Mouse (Mus musculus) intestine, embryonic 16.5 days (tissue): ENCODE data around the gene Cd22. TPM values are rescaled to one million over a fixed set of nuclear protein-coding genes. Genes with fewer than 3 reads are reported as not detected.

Experiments
- polyA plus RNA-seq: library from polyadenylated mRNA; unstranded; fragments of >200 nt; fragmentation: Nextera tagmentation; extraction: Ambion mirVana; gene quantifications from 2 replicates; pipeline ENCODE4 v1.2.1, GENCODE M21; 2015

Gene Cd22
- polyA plus RNA-seq, 1 experiment from 2014 or later, result 0.70 TPM

Other genes with a start within 250 kb of the Cd22 start
- gene Etv2, start 244.5 kb downstream of the Cd22 start, polyA plus RNA-seq, result not detected in 2 replicates
- 93.8 and 95.7 TPM in 2 replicates for gene Rbm42, start 230.0 kb downstream of the Cd22 start, polyA plus RNA-seq
- 33.7 and 39.4 TPM in 2 replicates for gene Haus5, start 215.3 kb downstream of the Cd22 start, polyA plus RNA-seq
- not detected in 2 replicates for gene Pmis2, start 208.7 kb downstream of the Cd22 start, polyA plus RNA-seq
- gene 2200002J24Rik, start 181.4 kb downstream of the Cd22 start, polyA plus RNA-seq, result 4.7 and 4.8 TPM in 2 replicates
- gene Atp4a, start 168.1 kb downstream of the Cd22 start, polyA plus RNA-seq, result 1.6 and 2.5 TPM in 2 replicates
- gene Tmem147, start 150.8 kb downstream of the Cd22 start, polyA plus RNA-seq, result 242 and 249 TPM in 2 replicates
- gene Gapdhs, start 136.7 kb downstream of the Cd22 start, polyA plus RNA-seq, result 0.32 TPM in 1 of 2 replicates, not detected in the other
- 0.89 and 1.6 TPM in 2 replicates for gene Sbsn, start 128.9 kb downstream of the Cd22 start, polyA plus RNA-seq
- gene Dmkn, start 116.6 kb downstream of the Cd22 start, polyA plus RNA-seq, result 4.4 and 5.8 TPM in 2 replicates
- gene Krtdap, start 92.4 kb downstream of the Cd22 start, polyA plus RNA-seq, result 1.5 and 3.4 TPM in 2 replicates
- gene Ffar2, start 56.6 kb downstream of the Cd22 start, polyA plus RNA-seq, result 10.9 and 11.7 TPM in 2 replicates
- 0.78 TPM in 2 replicates for gene Ffar3, start 24.2 kb downstream of the Cd22 start, polyA plus RNA-seq
- gene Ffar1, start 18.8 kb downstream of the Cd22 start, polyA plus RNA-seq, result 0.35 and 0.37 TPM in 2 replicates
- 0.31 TPM in 2 replicates for gene Mag, start 34.5 kb upstream of the Cd22 start, polyA plus RNA-seq
- gene Hamp2, start 44.3 kb upstream of the Cd22 start, polyA plus RNA-seq, result not detected in 2 replicates
- gene Hamp, start 63.7 kb upstream of the Cd22 start, polyA plus RNA-seq, result not detected in 2 replicates
- 12.9 and 13.3 TPM in 2 replicates for gene Usf2, start 76.5 kb upstream of the Cd22 start, polyA plus RNA-seq
- 164 and 166 TPM in 2 replicates for gene Lsr, start 93.1 kb upstream of the Cd22 start, polyA plus RNA-seq
- 12.8 and 13.7 TPM in 2 replicates for gene Fam187b, start 93.4 kb upstream of the Cd22 start, polyA plus RNA-seq
- gene Fxyd5, start 162.1 kb upstream of the Cd22 start, polyA plus RNA-seq, result 22.5 and 26.9 TPM in 2 replicates
- 20.1 and 22.0 TPM in 2 replicates for gene Fxyd7, start 171.1 kb upstream of the Cd22 start, polyA plus RNA-seq
- 62.6 and 71.9 TPM in 2 replicates for gene Fxyd1, start 176.9 kb upstream of the Cd22 start, polyA plus RNA-seq
- 0.83 and 1.4 TPM in 2 replicates for gene Lgi4, start 179.0 kb upstream of the Cd22 start, polyA plus RNA-seq
- 71.2 and 73.7 TPM in 2 replicates for gene Fxyd3, start 196.4 kb upstream of the Cd22 start, polyA plus RNA-seq
- gene Hpn, start 234.9 kb upstream of the Cd22 start, polyA plus RNA-seq, result 66.4 and 73.6 TPM in 2 replicates
- 0.16 and 1.0 TPM in 2 replicates for gene Scn1b, start 246.7 kb upstream of the Cd22 start, polyA plus RNA-seq